In the genomic region with DNA sequence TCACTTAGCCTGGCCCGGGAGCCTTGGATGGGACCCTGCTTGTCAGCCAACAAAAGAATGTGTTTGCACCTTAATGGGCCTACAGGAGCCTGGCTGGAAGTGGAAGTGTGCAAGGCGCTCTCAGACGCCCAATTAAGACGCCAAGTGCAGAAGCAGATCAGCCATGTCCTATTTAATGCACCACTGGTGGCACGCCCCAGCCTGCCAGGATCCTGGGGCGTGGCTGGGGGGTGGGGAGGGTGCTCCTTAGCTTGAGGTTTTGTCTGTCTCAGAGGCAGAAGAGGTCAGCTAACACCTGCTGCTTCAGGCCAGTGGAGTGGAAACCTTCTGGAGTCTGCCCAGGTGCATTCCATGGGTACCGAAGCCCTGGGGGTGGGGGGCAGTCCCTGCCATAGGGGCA, we compare ENCODE assay signal across 12 mouse cellular contexts. TPM values are rescaled to one million over a fixed set of nuclear protein-coding genes. Genes with fewer than 3 reads are reported as not detected.
DNase-seq lines count a peak whose midpoint lies in the region; ATAC-seq and TF ChIP-seq lines count a peak whose summit lies in the region.
"Had no signal": no experiment of that assay in that cellular context is flagged by ENCODE, and none has a peak within 500 bp of the region (broad histone marks: within the 10 kb centered on the region; RNA-seq: fewer than 3 reads in every experiment).

No protein-coding gene starts in this region.

- no peak for TF ChIP-seq POLR2A in lung, adult 2 months (IDR thresholded peaks at IDR 0.05; ENCODE audit: borderline replicate concordance, extremely low read depth, low read depth, low read length)
- no peak for TF ChIP-seq POLR2A in ES-Bruce4 (IDR thresholded peaks at IDR 0.05; ENCODE audit: insufficient read depth, low read length)

- no peak for DNase-seq in lung, adult 2 months
- DNase-seq in cerebellum, adult 11-12 months, result no peak
- DNase-seq: cerebellum, adult 2 months; heart, postnatal 36 days had no signal

- H3K9ac ChIP-seq in lung, embryonic 15.5 days, result no peak overlapping the region
- no peak overlapping the region for H3K9ac ChIP-seq in ES-Bruce4 (ENCODE audit: low read depth, poor library complexity, severe bottlenecking)
- H3K9ac ChIP-seq in kidney, embryonic 16.5 days (replicated peaks; ENCODE audit: low read length), result peak overlapping the region; percentile 17; the same call in 1 of the 2 replicates
- no peak overlapping the region for H3K9ac ChIP-seq in forebrain, embryonic 13.5 days
- H3K9ac ChIP-seq: forebrain, embryonic 12.5 days had no signal

- H3K4me2 ChIP-seq in lung, embryonic 15.5 days, result no peak overlapping the region
- no peak overlapping the region for H3K4me2 ChIP-seq in kidney, embryonic 16.5 days (replicated peaks; ENCODE audit: low read depth, low read length)
- H3K4me2 ChIP-seq in forebrain, embryonic 13.5 days, result no peak overlapping the region
- H3K4me2 ChIP-seq: forebrain, embryonic 12.5 days had no signal

- 0 out of 2 replicates have a peak, but pooled peaks cover 4% of the 10 kb centered on the region for H3K4me1 ChIP-seq in lung, embryonic 15.5 days
- H3K4me1 ChIP-seq in lung, adult 2 months (ENCODE audit: control insufficient read depth, insufficient read depth, low read length), result peaks cover 2% of the 10 kb centered on the region; the same call in 1 of the 2 replicates
- H3K4me1 ChIP-seq in ES-Bruce4 (ENCODE audit: control insufficient read depth, insufficient read depth, low read length), result peaks cover 10% of the 10 kb centered on the region
- peaks cover 17% of the 10 kb centered on the region for H3K4me1 ChIP-seq in kidney, embryonic 16.5 days (ENCODE audit: insufficient read depth, low read length)
- H3K4me1 ChIP-seq in forebrain, embryonic 13.5 days, result peaks cover 16% of the 10 kb centered on the region

- H3ac ChIP-seq in C2C12 (ENCODE audit: control insufficient read depth, insufficient read length, low read depth), result no peak overlapping the region

- no peak for TF ChIP-seq CTCF in lung, adult 2 months (IDR thresholded peaks at IDR 0.05; ENCODE audit: insufficient read depth, low read length)
- TF ChIP-seq CTCF in C2C12 (IDR thresholded peaks at IDR 0.05; ENCODE audit: control insufficient read depth, insufficient read depth, insufficient read length), result no peak
- TF ChIP-seq CTCF in ES-Bruce4 (IDR thresholded peaks at IDR 0.05; ENCODE audit: low read depth, low read length), result no peak

- no peaks in the 10 kb centered on the region for H3K79me3 ChIP-seq in C2C12 (ENCODE audit: low read depth)

- H3K27me3 ChIP-seq in lung, embryonic 15.5 days, result no peaks in the 10 kb centered on the region
- H3K27me3 ChIP-seq in C2C12 (ENCODE audit: control insufficient read depth, insufficient read depth, insufficient read length) (no peaks in the 10 kb centered on the region), ES-Bruce4 (ENCODE audit: control insufficient read depth, insufficient read depth, low read length, poor library complexity, severe bottlenecking) (no peaks in the 10 kb centered on the region)
- H3K27me3 ChIP-seq in kidney, embryonic 16.5 days (ENCODE audit: insufficient read depth, low read length), result no peaks in the 10 kb centered on the region
- no peaks in the 10 kb centered on the region for H3K27me3 ChIP-seq in forebrain, embryonic 13.5 days
- H3K27me3 ChIP-seq: forebrain, embryonic 12.5 days had no signal

- TF ChIP-seq EP300 in ES-Bruce4 (IDR thresholded peaks at IDR 0.05; ENCODE audit: insufficient read depth, low read depth, low read length), result peak; percentile 78; the same call in 1 of the 2 replicates

- ATAC-seq in lung, embryonic 15.5 days (ENCODE audit: borderline replicate concordance, extremely low read depth, low FRiP score, low TSS enrichment), result no peak
- ATAC-seq in kidney, embryonic 16.5 days (ENCODE audit: low FRiP score, low TSS enrichment), result peak; percentile 60
- ATAC-seq in forebrain, embryonic 13.5 days, result no peak
- ATAC-seq in frontal cortex, adult (ENCODE audit: low TSS enrichment), result no peak
- ATAC-seq: lung, postnatal 0 days had no signal

- no peaks in the 10 kb centered on the region for H3K9me3 ChIP-seq in lung, embryonic 15.5 days
- H3K9me3 ChIP-seq in ES-Bruce4 (replicated peaks; ENCODE audit: control insufficient read depth, insufficient read depth, low read length, poor library complexity, severe bottlenecking), result no peaks in the 10 kb centered on the region
- H3K9me3 ChIP-seq in kidney, embryonic 16.5 days (ENCODE audit: low read length), result no peaks in the 10 kb centered on the region
- no peaks in the 10 kb centered on the region for H3K9me3 ChIP-seq in forebrain, embryonic 13.5 days (replicated peaks)
- H3K9me3 ChIP-seq: forebrain, embryonic 12.5 days had no signal

- no peak overlapping the region for H3K4me3 ChIP-seq in lung, embryonic 15.5 days
- H3K4me3 ChIP-seq in lung, adult 2 months (replicated peaks; ENCODE audit: extremely low read depth, low read depth, low read length), result no peak overlapping the region
- H3K4me3 ChIP-seq in C2C12 (ENCODE audit: insufficient read depth, poor library complexity, severe bottlenecking) (no peak overlapping the region), ES-Bruce4 (ENCODE audit: low read depth, low read length) (no peak overlapping the region)
- H3K4me3 ChIP-seq in kidney, embryonic 16.5 days (ENCODE audit: low read length), result no peak overlapping the region
- H3K4me3 ChIP-seq in forebrain, embryonic 13.5 days, result no peak overlapping the region
- H3K4me3 ChIP-seq: forebrain, embryonic 12.5 days had no signal

- H3K27ac ChIP-seq in lung, embryonic 15.5 days, result 0 out of 2 replicates have a peak overlapping the region, but pooled peaks have one; percentile 9
- H3K27ac ChIP-seq in ES-Bruce4 (ENCODE audit: insufficient read depth, low read length), result peak overlapping the region; percentile 46; the same call in 1 of the 2 replicates
- H3K27ac ChIP-seq in kidney, embryonic 16.5 days (ENCODE audit: low read length), result no peak overlapping the region
- H3K27ac ChIP-seq in forebrain, embryonic 13.5 days, result no peak overlapping the region
- H3K27ac ChIP-seq: forebrain, embryonic 12.5 days had no signal

- no peaks in the 10 kb centered on the region for H3K79me2 ChIP-seq in C2C12 (ENCODE audit: control insufficient read depth, insufficient read depth)

- 48% methylated on average over 7 of the region's 7 CpGs for WGBS in lung, embryonic 15.5 days
- 68% methylated on average over 7 of the region's 7 CpGs for WGBS in lung, adult 2 months
- WGBS in kidney, embryonic 16.5 days, result 44% methylated on average over 7 of the region's 7 CpGs
- WGBS in forebrain, embryonic 13.5 days, result 23% methylated on average over 7 of the region's 7 CpGs

- no peaks in the 10 kb centered on the region for H3K36me3 ChIP-seq in lung, embryonic 15.5 days
- H3K36me3 ChIP-seq in C2C12 (ENCODE audit: control insufficient read depth, insufficient read depth) (peaks cover 4% of the 10 kb centered on the region), ES-Bruce4 (ENCODE audit: control insufficient read depth, insufficient read depth, low read length, poor library complexity, severe bottlenecking) (no peaks in the 10 kb centered on the region)
- peaks cover 5% of the 10 kb centered on the region; the same call in 1 of the 2 replicates for H3K36me3 ChIP-seq in kidney, embryonic 16.5 days (ENCODE audit: insufficient read depth, low read length)
- peaks cover 11% of the 10 kb centered on the region; the same call in 1 of the 2 replicates for H3K36me3 ChIP-seq in forebrain, embryonic 13.5 days (ENCODE audit: poor library complexity, severe bottlenecking)

TF ChIP-seq in C2C12, 6 proteins besides CTCF, POLR2A, EP300 and RAD21:
- TF ChIP-seq FOSL1 (IDR thresholded peaks at IDR 0.05; ENCODE audit: insufficient read depth, low read length, poor library complexity, severe bottlenecking), result no peak
- no peak for TF ChIP-seq USF1 (IDR thresholded peaks at IDR 0.05; ENCODE audit: low read depth)
- no peak for TF ChIP-seq CEBPB (IDR thresholded peaks at IDR 0.05; ENCODE audit: low read depth)
- peak; percentile 44 for TF ChIP-seq MYOD1 (IDR thresholded peaks at IDR 0.05; ENCODE audit: control insufficient read depth, insufficient read length, low read depth)

RNA-seq across cellular contexts. Expression of a gene that starts 18.8 kb away (rescaled TPM):
- 15.7 and 17.0 TPM in 2 replicates for polyA plus RNA-seq in lung, embryonic 15.5 days (2015; fragmentation: Nextera tagmentation; extraction: Ambion mirVana)
- polyA plus RNA-seq in lung, adult 2 months (2012; rRNA removed), result 9.4 and 11.3 TPM in 2 replicates
- polyA plus RNA-seq in C2C12 (2012; fragmentation: generic; extraction: Trizol) (13.3 TPM), ES-Bruce4 (2011; ENCODE audit: insufficient read depth, insufficient read length, low read depth, missing spikeins) (13.7 and 16.2 TPM in 2 replicates)
- 19.1 and 19.7 TPM in 2 replicates for polyA plus RNA-seq in kidney, embryonic 16.5 days (2015; fragmentation: Nextera tagmentation; extraction: Ambion mirVana)
- 14.5 and 14.8 TPM in 2 replicates for polyA plus RNA-seq in forebrain, embryonic 13.5 days (2015; fragmentation: Nextera tagmentation; extraction: Ambion mirVana)

RNA-seq across cellular contexts. Expression of a gene that starts 19.0 kb away (rescaled TPM):
- 4.9 and 5.4 TPM in 2 replicates for polyA plus RNA-seq in lung, embryonic 15.5 days (2015; fragmentation: Nextera tagmentation; extraction: Ambion mirVana)
- 5.9 and 6.5 TPM in 2 replicates for polyA plus RNA-seq in lung, adult 2 months (2012; rRNA removed)
- polyA plus RNA-seq in C2C12 (2012; fragmentation: generic; extraction: Trizol) (10.6 TPM), ES-Bruce4 (2011; ENCODE audit: insufficient read depth, insufficient read length, low read depth, missing spikeins) (11.5 and 12.7 TPM in 2 replicates)
- 3.3 and 4.3 TPM in 2 replicates for polyA plus RNA-seq in kidney, embryonic 16.5 days (2015; fragmentation: Nextera tagmentation; extraction: Ambion mirVana)
- 3.6 TPM in 2 replicates for polyA plus RNA-seq in forebrain, embryonic 13.5 days (2015; fragmentation: Nextera tagmentation; extraction: Ambion mirVana)

RNA-seq across cellular contexts. Expression of a gene that starts 53.0 kb away (rescaled TPM):
- polyA plus RNA-seq in lung, embryonic 15.5 days (2015; fragmentation: Nextera tagmentation; extraction: Ambion mirVana), result 112 and 122 TPM in 2 replicates
- polyA plus RNA-seq in lung, adult 2 months (2012; rRNA removed), result 159 and 171 TPM in 2 replicates
- polyA plus RNA-seq in C2C12 (2012; fragmentation: generic; extraction: Trizol), result 96.2 TPM
- 13.6 and 15.4 TPM in 2 replicates for polyA plus RNA-seq in ES-Bruce4 (2011; ENCODE audit: insufficient read depth, insufficient read length, low read depth, missing spikeins)
- 119 and 127 TPM in 2 replicates for polyA plus RNA-seq in kidney, embryonic 16.5 days (2015; fragmentation: Nextera tagmentation; extraction: Ambion mirVana)
- polyA plus RNA-seq in forebrain, embryonic 13.5 days (2015; fragmentation: Nextera tagmentation; extraction: Ambion mirVana), result 64.0 and 70.1 TPM in 2 replicates

RNA-seq across cellular contexts. Expression of a gene that starts 53.5 kb away (rescaled TPM):
- 22.7 and 23.4 TPM in 2 replicates for polyA plus RNA-seq in lung, embryonic 15.5 days (2015; fragmentation: Nextera tagmentation; extraction: Ambion mirVana)
- 11.7 and 19.4 TPM in 2 replicates for polyA plus RNA-seq in lung, adult 2 months (2012; rRNA removed)
- 19.4 TPM for polyA plus RNA-seq in C2C12 (2012; fragmentation: generic; extraction: Trizol)
- 7.1 and 9.3 TPM in 2 replicates for polyA plus RNA-seq in ES-Bruce4 (2011; ENCODE audit: insufficient read depth, insufficient read length, low read depth, missing spikeins)
- 33.7 and 35.2 TPM in 2 replicates for polyA plus RNA-seq in kidney, embryonic 16.5 days (2015; fragmentation: Nextera tagmentation; extraction: Ambion mirVana)
- 23.4 and 25.1 TPM in 2 replicates for polyA plus RNA-seq in forebrain, embryonic 13.5 days (2015; fragmentation: Nextera tagmentation; extraction: Ambion mirVana)

Comparison
In these comparisons a context has a peak if more than half of its experiments do, and no peak if none do; other contexts are left out.
1. H3K27ac ChIP-seq: peak in lung, embryonic 15.5 days (single experiment) and ES-Bruce4 (single experiment); none in kidney, embryonic 16.5 days (single experiment) and forebrain, embryonic 13.5 days (single experiment).